Mouse (Mus musculus) left cerebral cortex, postnatal 36 days (tissue): ENCODE data around the gene Slamf8. TPM values are rescaled to one million over a fixed set of nuclear protein-coding genes. Genes with fewer than 3 reads are reported as not detected.

Experiments used
- DNase-seq, 2 experiments: peaks; one replicate each; pipeline ENCODE4 v3.0.0; 2021 to 2022; ENCODE audit warnings: low spot score in 2 of 2, mixed read lengths in 1 of 2
- intact Hi-C: fragments of 180-260 bp; cut with DNase I; formaldehyde crosslinking; loops from one replicate; pipeline ENCODE4 v1.15.1; 2025
- total RNA-seq, 2 experiments: library from RNA; stranded (reverse); gene quantifications; 2 replicates each; pipeline ENCODE4 v1.2.3; 2021

The Slamf8 gene
- not detected for total RNA-seq

GRCm38 (mm10) chr1:172590385-172590784, at the start of gene Slamf8:
TSS of gene Slamf8 (minus strand) at chr1:172590568.
- peak in 1 of 2 experiments; percentile 16 for DNase-seq
- intact Hi-C loops, result no loop called here

- peak in 1 of 2 experiments; percentile 12 for DNase-seq
- intact Hi-C loops, result no loop called here
These were observed 48.4 kb upstream of the Slamf8 start for GRCm38 (mm10) chr1:172638781-172639180.

- intact Hi-C loops, result no loop called here
- no peak for DNase-seq
These were observed 47.4 kb upstream of the Slamf8 start for GRCm38 (mm10) chr1:172637801-172638200.

GRCm38 (mm10) chr1:172636266-172636665, 45.9 kb upstream of the Slamf8 start:
- DNase-seq, result no peak
- intact Hi-C loops, result no loop called here

DNA sequence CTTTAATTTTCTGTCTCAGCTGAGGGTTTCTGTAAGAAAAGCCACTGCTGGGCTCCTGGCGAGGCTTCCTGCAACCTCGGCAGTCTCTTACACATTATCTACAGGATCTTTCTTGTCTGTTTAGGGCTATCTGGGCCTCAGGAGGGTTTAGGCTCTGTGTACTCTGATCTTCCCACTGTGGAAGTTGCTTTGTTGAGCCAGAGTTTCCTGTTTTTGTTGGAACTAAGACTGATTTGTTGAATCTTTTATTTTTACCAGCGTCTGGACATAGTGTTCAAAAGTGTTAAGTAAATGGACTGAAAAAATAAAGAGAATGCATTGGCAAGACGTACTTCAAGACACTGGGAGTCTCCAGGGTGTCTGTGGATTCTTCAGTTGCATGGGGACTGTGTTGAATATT, 44.9 kb upstream of the Slamf8 start:
- intact Hi-C loops, result no loop called here
- DNase-seq, result no peak

- no peak for DNase-seq
- intact Hi-C loops, result loop anchor here (5.0 kb wide), 3 partner anchors 222 to 758 kb away; no protein-coding TSS in a partner anchor
These were observed 43.8 kb upstream of the Slamf8 start for GRCm38 (mm10) chr1:172634136-172634535.

DNA sequence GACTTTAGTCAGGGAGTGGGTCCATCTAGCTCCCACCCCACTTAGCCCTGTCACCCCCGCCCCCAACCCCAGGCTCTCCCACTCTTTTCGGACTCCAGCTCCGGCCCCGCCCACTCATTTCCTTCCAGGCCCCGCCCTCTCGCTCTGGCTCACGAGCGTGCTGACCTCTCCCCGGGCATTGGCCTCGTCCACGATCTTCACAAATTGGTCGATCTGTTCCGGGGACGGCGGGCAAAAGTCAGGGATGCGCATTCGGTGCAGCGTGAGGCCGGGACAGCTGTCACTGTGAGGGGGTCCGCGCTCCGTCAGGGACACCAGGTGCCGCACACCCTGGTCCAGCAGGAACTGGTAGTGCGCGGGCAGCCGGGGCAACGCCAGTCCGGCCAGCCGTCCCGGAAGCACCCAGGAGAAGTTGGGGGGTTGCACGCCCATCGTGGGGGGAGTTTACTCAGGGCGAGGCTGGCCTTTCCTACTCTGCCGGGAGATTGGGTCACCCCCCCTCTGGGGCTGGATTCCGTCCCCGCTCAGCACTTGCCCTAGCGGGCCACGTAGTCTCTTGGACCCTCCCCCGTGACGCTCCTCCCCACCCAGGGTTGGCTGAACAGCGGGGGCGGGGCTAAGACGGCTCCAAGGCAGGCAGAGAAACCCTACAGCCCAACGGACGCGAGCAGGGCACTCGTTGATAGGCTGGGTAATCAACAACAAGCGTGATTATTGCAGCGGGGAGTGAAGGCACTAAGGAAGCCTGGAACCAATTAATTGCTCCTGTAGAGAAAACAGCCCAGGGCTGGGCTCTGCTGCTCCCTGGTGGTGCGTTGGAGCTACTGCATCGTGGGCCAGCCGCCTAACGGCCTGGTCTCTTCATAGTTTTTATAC, 42.3 kb upstream of the Slamf8 start, which contains the start of gene Dusp23:
Dusp23 (minus strand) TSS at position 512 of the 876 bp plus-strand sequence.
- DNase-seq, result peak; percentile 89 to 90
- intact Hi-C loops, result loop anchor here (1.0 to 5.0 kb wide), 4 partner anchors 104 to 760 kb away; no protein-coding TSS in a partner anchor

- intact Hi-C loops, result loop anchor here (1.0 to 5.0 kb wide), 4 partner anchors 103 to 761 kb away; no protein-coding TSS in a partner anchor
- DNase-seq, result no peak
These were observed 41.4 kb upstream of the Slamf8 start for GRCm38 (mm10) chr1:172631721-172632120.

DNA sequence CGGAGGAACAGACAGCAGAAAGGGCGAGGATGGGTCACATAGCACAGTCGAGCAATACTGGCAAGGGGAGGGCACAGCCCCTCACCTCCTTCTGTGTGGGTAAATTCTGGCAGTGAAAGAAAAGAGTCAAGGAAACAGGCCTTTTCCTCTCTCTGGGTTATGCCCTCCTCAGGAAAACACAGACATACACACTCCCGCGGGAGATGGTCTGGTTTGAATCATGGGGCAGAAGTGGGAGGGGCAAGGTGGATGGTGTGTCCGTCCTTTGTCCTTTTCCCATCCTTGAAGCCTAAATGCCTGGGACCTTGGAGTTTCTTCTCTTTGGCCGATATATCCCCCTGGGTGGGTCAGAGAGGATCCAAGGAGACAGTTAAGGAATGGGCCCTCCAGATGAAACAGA, 39.5 kb upstream of the Slamf8 start:
- intact Hi-C loops, result loop anchor here (5.0 kb wide), 3 partner anchors 218 to 762 kb away; no protein-coding TSS in a partner anchor
- DNase-seq, result no peak

DNA sequence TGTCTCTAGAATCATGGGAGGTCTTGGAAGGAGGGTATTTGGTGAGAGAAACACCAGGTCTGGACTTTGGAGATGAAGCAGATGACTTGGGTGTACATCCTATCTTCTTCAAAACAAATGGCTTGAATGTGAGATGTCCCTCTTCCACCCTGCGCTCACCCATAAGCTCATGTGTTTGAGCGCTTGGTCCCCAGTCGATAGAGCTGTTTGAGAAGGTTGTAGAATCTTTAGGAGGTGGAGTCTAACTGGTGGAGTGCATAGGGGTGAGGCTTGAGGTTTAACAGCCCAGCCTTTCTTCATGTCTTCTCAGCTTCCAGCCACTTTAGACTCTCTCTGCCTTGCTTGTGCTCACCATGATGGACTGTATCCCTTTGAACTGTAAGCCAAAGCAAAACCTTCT, 35.9 kb upstream of the Slamf8 start:
- DNase-seq, result no peak
- intact Hi-C loops, result no loop called here

DNA sequence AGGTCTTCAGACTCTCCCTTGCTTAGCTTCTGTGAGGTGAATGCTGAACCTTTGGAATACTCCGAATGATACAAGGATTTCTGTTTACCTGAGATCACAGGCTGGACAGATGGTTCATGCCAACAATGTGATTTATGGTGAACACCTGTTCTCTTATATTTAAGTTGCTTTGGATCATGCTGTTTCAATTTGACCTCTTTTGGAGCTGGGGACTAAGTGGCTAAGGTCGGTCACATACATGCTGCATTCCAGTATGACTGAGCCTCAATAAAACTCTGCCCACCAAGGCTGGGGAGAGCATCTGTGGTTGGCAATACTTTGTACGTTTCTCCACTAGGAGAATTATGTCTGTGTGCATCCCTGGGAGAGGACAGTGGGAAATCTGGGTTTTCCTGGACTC, 33.7 kb upstream of the Slamf8 start:
- intact Hi-C loops, result no loop called here
- DNase-seq, result no peak

DNA sequence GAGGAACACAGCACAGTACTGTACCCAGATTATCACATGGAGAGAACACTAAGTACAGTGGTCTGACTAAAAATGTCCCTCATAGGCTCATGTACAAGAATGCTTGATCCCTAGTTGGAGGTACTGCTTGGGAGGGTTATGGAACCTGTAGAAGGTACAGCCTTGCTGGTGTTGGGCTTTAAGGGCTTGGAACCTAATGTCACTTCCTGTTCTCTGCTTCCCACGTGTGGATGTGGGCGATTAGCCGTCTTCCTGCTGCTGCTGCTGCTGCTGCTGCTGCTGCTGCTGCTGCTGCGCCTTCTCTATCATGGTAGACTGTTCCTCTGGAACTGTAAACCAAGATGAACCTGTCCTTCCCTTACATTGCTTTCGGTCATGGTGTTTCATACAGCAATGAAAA, 33.2 kb upstream of the Slamf8 start:
- intact Hi-C loops, result no loop called here
- DNase-seq, result no peak

- intact Hi-C loops, result loop anchor here (5.0 kb wide), 2 partner anchors 57 to 207 kb away; no protein-coding TSS in a partner anchor
These were observed 28.9 kb upstream of the Slamf8 start for GRCm38 (mm10) chr1:172619235-172619634.

DNA sequence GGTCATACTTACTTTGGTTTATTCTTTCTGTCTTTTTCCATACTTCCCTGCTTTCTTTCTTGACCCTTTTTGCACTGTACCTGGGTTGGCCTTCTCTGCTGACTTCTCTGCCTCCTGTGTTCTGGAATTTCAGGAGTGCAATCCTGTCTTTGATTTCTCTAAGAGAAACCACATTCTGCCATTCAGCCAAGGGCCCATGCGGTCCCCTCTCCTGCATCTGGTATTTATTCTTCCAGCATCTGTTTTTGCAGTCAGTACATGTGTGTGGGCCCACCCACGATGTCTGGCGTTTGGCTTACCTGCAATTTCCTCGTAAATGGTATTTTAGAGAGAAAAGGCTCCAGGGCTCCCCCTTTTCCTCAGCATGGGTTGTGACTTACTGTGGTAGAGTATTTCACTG, 27.8 kb upstream of the Slamf8 start:
- DNase-seq, result no peak

More at GRCm38 (mm10) chr1:172619235-172619634, 28.9 kb upstream of the Slamf8 start:
- DNase-seq, result peak; percentile 31 to 33

GRCm38 (mm10) chr1:172617365-172618076, 27.2 kb upstream of the Slamf8 start:
- no peak for DNase-seq
- intact Hi-C loops, result loop anchor here (5.0 kb wide), 2 partner anchors 55 to 205 kb away; no protein-coding TSS in a partner anchor

More for the DNA sequence above, 27.8 kb upstream of the Slamf8 start:
- intact Hi-C loops, result loop anchor here (5.0 kb wide), 2 partner anchors 56 to 206 kb away; no protein-coding TSS in a partner anchor

GRCm38 (mm10) chr1:172616537-172617300, 26.4 kb upstream of the Slamf8 start:
- intact Hi-C loops, result loop anchor here (5.0 kb wide), 2 partner anchors 54 to 204 kb away; no protein-coding TSS in a partner anchor
- DNase-seq, result peak; percentile 22 to 26

DNA sequence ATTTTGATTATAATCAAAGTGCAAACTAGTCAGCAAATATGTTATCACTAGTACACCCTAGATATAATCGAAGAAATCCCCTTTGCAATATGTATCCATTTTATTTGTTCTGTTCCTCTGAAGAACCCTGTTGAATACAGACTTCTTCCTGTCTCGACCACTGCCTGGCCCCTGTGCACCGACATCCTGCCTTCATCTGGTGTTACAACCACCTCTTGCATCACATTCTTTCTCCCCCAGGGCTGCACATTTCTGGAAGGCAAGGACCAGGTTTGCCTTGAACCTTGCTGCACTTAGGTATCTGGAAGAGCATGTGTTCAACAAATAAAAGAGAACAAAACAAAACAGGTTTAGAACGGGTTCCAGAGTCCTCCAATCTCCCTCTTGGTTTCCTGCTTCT, 25.0 kb upstream of the Slamf8 start:
- DNase-seq, result no peak
- intact Hi-C loops, result loop anchor here (5.0 kb wide), 2 partner anchors 53 to 203 kb away; no protein-coding TSS in a partner anchor

GRCm38 (mm10) chr1:172614654-172615053, 24.3 kb upstream of the Slamf8 start:
- intact Hi-C loops, result loop anchor here (5.0 kb wide), 2 partner anchors 52 to 202 kb away; no protein-coding TSS in a partner anchor
- no peak for DNase-seq

DNA sequence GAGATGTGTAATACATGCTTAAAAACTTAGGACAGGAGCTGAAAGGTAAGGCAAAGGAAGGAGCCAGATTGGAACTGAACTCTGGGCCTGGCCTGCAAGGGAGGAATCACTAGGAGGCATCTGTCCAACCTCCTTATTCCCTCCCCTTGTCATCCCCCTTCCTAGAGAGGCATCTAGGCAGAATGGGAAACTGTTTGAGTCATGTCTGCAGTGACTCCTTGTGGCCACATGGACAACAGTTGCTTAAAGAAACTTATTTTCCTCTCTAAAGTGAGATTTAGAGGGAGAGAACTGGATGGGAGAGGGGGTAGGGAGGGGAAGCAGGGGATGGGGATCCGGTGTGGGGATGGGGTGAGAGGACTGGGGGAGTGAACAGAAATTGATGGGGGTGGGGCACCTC, 22.4 kb upstream of the Slamf8 start:
- no peak for DNase-seq
- intact Hi-C loops, result no loop called here
